Mouse (Mus musculus): ENCODE measurements around the gene Ass1.

DNA sequence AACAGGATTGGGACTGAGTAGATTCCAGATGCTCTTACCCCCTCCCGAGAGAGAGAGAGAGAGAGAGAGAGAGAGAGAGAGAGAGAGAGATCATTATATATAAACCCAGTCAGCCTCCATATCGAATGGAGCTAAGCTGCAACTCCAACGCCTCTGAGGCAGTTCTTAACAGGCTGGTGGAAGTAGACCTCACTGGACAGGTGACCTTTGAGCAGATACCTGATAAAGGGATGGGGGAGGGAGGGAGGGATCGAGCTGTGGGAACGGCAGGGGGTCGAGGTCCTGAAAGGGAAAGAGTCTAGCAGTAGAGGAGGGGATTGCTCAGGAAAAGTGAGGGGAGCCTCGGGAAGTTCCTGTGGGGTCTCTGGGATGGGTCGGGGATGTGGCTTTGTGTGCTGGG lies 8.0 kb upstream of the Ass1 start:
- TF ChIP-seq POLR2A (IDR thresholded peaks at IDR 0.05; ENCODE audit: extremely low read depth, insufficient read depth, low read length) (no peak), CTCF (IDR thresholded peaks at IDR 0.05; ENCODE audit: extremely low read depth, insufficient read depth, low read length) (no peak)

All from cortical plate, adult 2 months (tissue).